Mouse (Mus musculus) brain, embryonic 14.5 days (tissue): ENCODE data around the gene Zdhhc3.

Source experiments
- CTCF ChIP-seq: fragments of 200-500 bp; IDR thresholded peaks from 2 replicates; pipeline ENCODE4 v1.5.1; 2012; ENCODE audit warnings: inconsistent platforms, mild to moderate bottlenecking, moderate library complexity, borderline replicate concordance; ENCODE audit not compliant: insufficient read depth, insufficient read length; ENCODE audit errors: extremely low read depth
- POLR2A ChIP-seq: fragments of 200-500 bp; IDR thresholded peaks from 2 replicates; pipeline ENCODE4 v1.6.1; 2012; ENCODE audit warnings: mild to moderate bottlenecking, inconsistent platforms, borderline replicate concordance; ENCODE audit not compliant: poor library complexity, insufficient read depth, insufficient read length, severe bottlenecking; ENCODE audit errors: extremely low read depth

GRCm38 (mm10) chr9:123099631-123100455 is 13.2 kb downstream of the Zdhhc3 start:
- no peak for TF ChIP-seq POLR2A
- TF ChIP-seq CTCF = no peak
